Mouse (Mus musculus) liver, postnatal 0 days (tissue): ENCODE measurements around the gene Auh.

ENCODE experiments used
- CTCF ChIP-seq: sonication (generic); IDR thresholded peaks from 2 replicates; pipeline ENCODE4 v1.5.1; 2016; ENCODE audit warnings: antibody characterized with exemption, low read depth
- EP300 ChIP-seq: IDR thresholded peaks from 2 replicates; pipeline ENCODE4 v1.6.1; 2016; ENCODE audit warnings: antibody characterized with exemption, low read depth, mild to moderate bottlenecking

- no peak for TF ChIP-seq CTCF
- TF ChIP-seq EP300, result no peak
Measured at GRCm38 (mm10) chr13:52883960-52884326, 45.5 kb downstream of the Auh start.
